Mouse (Mus musculus) bone marrow, adult 2 months (tissue): ENCODE measurements around the gene Socs7. TPM values are rescaled to one million over a fixed set of nuclear protein-coding genes. Genes with fewer than 3 reads are reported as not detected.

Experiments used
- H3K27ac ChIP-seq: fragments of 200-500 bp; 2 replicates; pipeline ENCODE4 v1.5.1; 2012; ENCODE audit warnings: low read depth, mild to moderate bottlenecking, control low read depth, inconsistent platforms, low read length; ENCODE audit not compliant: control insufficient read depth, poor library complexity, insufficient read depth
- H3K4me1 ChIP-seq: fragments of 200-500 bp; 2 replicates; pipeline ENCODE4 v1.6.1; 2011; ENCODE audit warnings: low read length; ENCODE audit not compliant: control insufficient read depth, insufficient read depth
- H3K4me3 ChIP-seq: fragments of 200-500 bp; replicated peaks from 2 replicates; pipeline ENCODE3; 2011; ENCODE audit warnings: mild to moderate bottlenecking, low read depth, low read length, control low read depth; ENCODE audit not compliant: control insufficient read depth
- CTCF ChIP-seq: fragments of 200-500 bp; IDR thresholded peaks from 2 replicates; pipeline ENCODE4 v1.5.1; 2011; ENCODE audit warnings: low read length, control low read depth; ENCODE audit not compliant: control insufficient read depth, insufficient read depth
- POLR2A ChIP-seq: fragments of 200-500 bp; IDR thresholded peaks from 2 replicates; pipeline ENCODE4 v1.6.1; 2011; ENCODE audit warnings: low read depth, mild to moderate bottlenecking, control low read depth, low read length, borderline replicate concordance; ENCODE audit not compliant: control insufficient read depth
- WGBS: fragments of 180-500 bp; shearing (Covaris S2); methylation state at CpG from one replicate; pipeline ENCODE4 v1.1.7; 2018; 5-methylcytosine and 5-hydroxymethylcytosine counted together
- polyA plus RNA-seq: library from polyadenylated mRNA; stranded (reverse); fragments of >200 nt; gene quantifications from 2 replicates; pipeline ENCODE4 v1.2.4, GENCODE M21; 2011; ENCODE audit warnings: low replicate concordance; ENCODE audit not compliant: missing spikeins, insufficient read depth, insufficient read length

Socs7 gene
- polyA plus RNA-seq, 1 experiment = 4.3 TPM

DNA sequence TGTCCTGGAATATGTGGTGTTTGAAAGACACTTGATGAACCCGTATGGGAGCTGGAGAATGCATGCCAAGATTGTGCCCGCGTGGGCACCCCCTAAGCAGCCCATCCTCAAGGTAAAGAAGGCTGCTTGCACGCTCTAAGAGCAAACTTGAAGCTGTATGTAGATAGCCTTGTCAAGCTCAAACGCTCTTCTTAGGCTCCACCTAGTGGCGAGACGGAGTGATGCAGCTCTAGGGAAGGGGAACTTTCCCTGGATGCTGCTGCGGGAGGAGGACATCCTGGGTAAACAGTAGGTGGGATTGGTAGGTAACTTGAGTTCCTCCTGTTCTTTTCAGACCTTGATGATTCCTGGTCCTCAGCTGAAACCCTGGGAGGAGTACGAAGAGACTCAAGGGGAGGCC, 34.2 kb upstream of the Socs7 start:
- H3K4me3 ChIP-seq = no peak overlapping the region
- 20% methylated on average over 9 of the region's 9 CpGs for WGBS

GRCm38 (mm10) chr11:97330315-97330714, 32.0 kb upstream of the Socs7 start:
- 90% methylated on average over 1 of the region's 1 CpGs for WGBS
- TF ChIP-seq POLR2A (no peak), CTCF (no peak)

More for the DNA sequence above, 34.2 kb upstream of the Socs7 start:
- Histone ChIP-seq H3K4me1 (no peaks in the 10 kb centered on the region; the same call in 1 of the 2 replicates), H3K27ac (no peak overlapping the region)
- TF ChIP-seq POLR2A (no peak), CTCF (peak; percentile 93)

GRCm38 (mm10) chr11:97331231-97332190, 30.8 kb upstream of the Socs7 start:
- no peak overlapping the region for H3K4me3 ChIP-seq
- H3K27ac ChIP-seq = no peak overlapping the region
- no peaks in the 10 kb centered on the region; the same call in none of the 2 replicates for H3K4me1 ChIP-seq
- TF ChIP-seq CTCF (no peak), POLR2A (no peak)
- WGBS = 79% methylated on average over 12 of the region's 12 CpGs

More at GRCm38 (mm10) chr11:97330315-97330714, 32.0 kb upstream of the Socs7 start:
- Histone ChIP-seq H3K4me1 (no peaks in the 10 kb centered on the region; the same call in 1 of the 2 replicates), H3K27ac (no peak overlapping the region), H3K4me3 (no peak overlapping the region)

DNA sequence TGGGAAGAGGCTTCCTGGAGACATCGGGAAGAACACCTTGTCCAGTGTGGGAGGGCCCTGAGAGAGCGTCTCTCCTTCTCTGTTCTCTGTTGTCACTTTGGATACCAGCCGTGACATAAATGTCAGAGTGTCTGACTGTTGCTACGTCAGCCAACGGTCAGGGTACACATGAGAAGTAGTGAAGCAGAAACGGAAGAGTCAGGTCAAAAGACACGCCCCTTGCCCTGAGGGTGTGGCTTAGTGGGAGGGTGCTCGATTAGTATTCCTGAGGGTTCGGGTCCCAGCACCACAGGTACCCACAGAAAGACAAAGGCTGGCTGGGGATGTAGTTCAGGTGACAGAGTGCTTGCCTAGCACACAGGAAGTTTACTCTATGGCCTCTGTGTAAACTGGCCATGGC, 29.3 kb upstream of the Socs7 start:
- Histone ChIP-seq H3K27ac (no peak overlapping the region), H3K4me1 (no peaks in the 10 kb centered on the region; the same call in none of the 2 replicates), H3K4me3 (no peak overlapping the region)
- whole genome bisulfite sequencing = 58% methylated on average over 9 of the region's 9 CpGs
- TF ChIP-seq POLR2A (no peak), CTCF (no peak)

GRCm38 (mm10) chr11:97333896-97334295, 28.5 kb upstream of the Socs7 start:
- H3K27ac ChIP-seq = no peak overlapping the region
- 31% methylated on average over 1 of the region's 1 CpGs for WGBS
- H3K4me1 ChIP-seq = no peaks in the 10 kb centered on the region; the same call in none of the 2 replicates
- no peak overlapping the region for H3K4me3 ChIP-seq
- no peak for TF ChIP-seq POLR2A
- TF ChIP-seq CTCF = no peak

GRCm38 (mm10) chr11:97334400-97334799, 28.0 kb upstream of the Socs7 start:
- Histone ChIP-seq H3K4me3 (no peak overlapping the region), H3K4me1 (no peaks in the 10 kb centered on the region; the same call in none of the 2 replicates), H3K27ac (no peak overlapping the region)
- TF ChIP-seq POLR2A (no peak), CTCF (no peak)
- WGBS = 81% methylated on average over 9 of the region's 9 CpGs

DNA sequence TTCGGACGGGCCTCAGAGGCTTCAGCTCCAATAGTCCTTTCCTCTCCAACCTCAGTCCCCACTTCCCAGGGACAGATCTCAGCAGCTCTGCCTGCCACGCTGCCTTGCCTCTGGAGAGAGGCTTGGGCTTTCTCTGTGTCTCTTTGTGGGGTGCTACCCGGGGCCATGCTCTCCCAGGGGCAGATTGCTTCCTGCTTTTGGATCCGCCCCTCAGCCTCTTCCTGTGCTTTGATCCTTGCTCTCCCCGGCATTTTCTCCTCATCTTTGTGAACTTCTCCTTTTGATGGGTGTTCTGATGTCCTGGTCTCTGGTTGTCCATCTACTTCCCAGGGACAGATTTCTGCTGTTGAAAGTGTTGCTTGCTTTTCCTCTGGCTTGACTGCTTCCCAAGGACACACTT, 26.1 kb upstream of the Socs7 start:
- Histone ChIP-seq H3K4me1 (no peaks in the 10 kb centered on the region; the same call in none of the 2 replicates), H3K27ac (no peak overlapping the region), H3K4me3 (no peak overlapping the region)
- TF ChIP-seq POLR2A (no peak), CTCF (no peak)
- 22% methylated on average over 6 of the region's 6 CpGs for WGBS

DNA sequence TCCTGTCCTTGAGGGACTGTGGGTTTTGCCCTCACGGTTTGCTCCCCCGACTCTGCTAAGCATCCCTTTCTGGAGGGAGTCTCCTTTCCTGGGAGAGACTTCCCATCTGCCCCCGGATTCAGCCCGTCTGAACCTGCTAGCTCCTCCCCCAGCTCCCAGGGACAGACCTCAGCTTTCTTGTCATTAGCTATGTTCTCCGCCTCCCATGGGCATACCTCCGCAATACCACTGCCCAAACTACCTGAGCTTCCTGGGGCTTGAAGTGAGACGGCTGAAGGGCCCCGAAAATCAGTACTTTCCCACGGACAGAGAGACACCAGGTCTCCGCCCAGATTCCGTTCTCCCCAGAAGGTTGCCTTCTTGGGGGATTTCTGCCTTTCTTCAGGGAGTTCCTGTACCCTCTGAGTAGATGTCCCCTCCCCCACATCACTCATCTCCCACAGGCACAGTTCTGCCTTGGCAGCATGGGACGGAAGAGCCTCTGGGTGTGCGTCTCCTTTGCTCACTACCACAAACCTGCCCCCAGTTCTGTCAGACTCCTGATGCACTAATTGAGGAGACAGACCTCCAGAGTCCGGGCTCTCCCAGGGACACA, 25.5 kb upstream of the Socs7 start:
- 74% methylated on average over 14 of the region's 14 CpGs for WGBS
- TF ChIP-seq POLR2A (no peak), CTCF (no peak)
- Histone ChIP-seq H3K4me1 (no peaks in the 10 kb centered on the region; the same call in none of the 2 replicates), H3K27ac (no peak overlapping the region), H3K4me3 (no peak overlapping the region)
